Comparison of ENCODE assay signal across 13 mouse cellular contexts in the genomic region with DNA sequence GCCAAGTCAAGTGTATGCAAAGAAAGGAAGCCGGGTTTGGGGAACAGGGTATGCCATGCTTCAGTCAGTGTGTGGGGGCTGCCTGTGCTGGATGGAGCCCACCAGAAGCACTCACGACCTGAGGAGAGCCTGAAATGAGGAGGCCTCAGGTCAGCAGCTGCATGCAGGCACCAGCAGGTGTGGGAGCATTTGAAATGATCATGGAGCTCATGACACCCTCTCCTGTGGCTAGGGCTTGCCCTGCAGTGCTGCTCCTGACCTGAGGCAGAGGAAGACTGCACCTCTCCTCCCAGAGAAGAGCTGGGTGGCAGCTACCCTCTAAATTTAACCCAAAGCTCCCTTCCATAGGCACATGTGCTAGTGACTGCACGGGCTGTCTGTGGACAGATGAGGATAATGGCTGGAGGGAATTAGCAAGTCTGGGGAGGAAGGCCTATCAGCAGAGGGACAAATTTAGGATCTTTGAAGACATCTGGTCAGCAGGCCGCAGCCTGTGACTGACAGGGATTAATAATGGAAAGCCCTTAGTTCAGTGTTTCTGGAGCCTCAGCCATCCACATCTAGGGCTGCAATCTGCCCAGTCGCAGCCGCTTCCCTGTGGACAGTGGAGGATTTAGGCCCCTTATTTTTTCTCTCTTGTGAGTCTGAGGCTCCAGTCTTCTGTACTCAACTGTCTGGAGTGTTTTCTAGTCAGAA.
A peak's percentile ranks its signal among the peaks of the same experiment; 100 is the strongest.
DNase-seq lines count a peak whose midpoint lies in the region; ATAC-seq and TF ChIP-seq lines count a peak whose summit lies in the region.
"Had no signal": no experiment of that assay in that cellular context is flagged by ENCODE, and none has a peak within 500 bp of the region (broad histone marks: within the 10 kb centered on the region; RNA-seq: fewer than 3 reads in every experiment).

No protein-coding gene starts in this region.

- no peaks in the 10 kb centered on the region for H3K9me3 ChIP-seq in forebrain, embryonic 13.5 days (replicated peaks)
- no peaks in the 10 kb centered on the region for H3K9me3 ChIP-seq in hindbrain, postnatal 0 days (ENCODE audit: low read length)
- no peaks in the 10 kb centered on the region for H3K9me3 ChIP-seq in neural tube, embryonic 12.5 days
- H3K9me3 ChIP-seq: kidney, embryonic 15.5 days; limb, embryonic 12.5 days had no signal

- peak overlapping the region; percentile 32; the same call in 1 of the 2 replicates for H3K27ac ChIP-seq in layer of hippocampus, adult 2 months
- H3K27ac ChIP-seq in forebrain, embryonic 13.5 days: peak overlapping the region; percentile 71
- H3K27ac ChIP-seq in hindbrain, postnatal 0 days: peak overlapping the region; percentile 22; the same call in 1 of the 2 replicates
- 0 out of 2 replicates have a peak overlapping the region, but pooled peaks have one; percentile 12 for H3K27ac ChIP-seq in neural tube, embryonic 12.5 days
- H3K27ac ChIP-seq: kidney, embryonic 15.5 days had no signal

- no peak overlapping the region for H3K4me2 ChIP-seq in forebrain, embryonic 13.5 days
- no peak overlapping the region for H3K4me2 ChIP-seq in hindbrain, postnatal 0 days (ENCODE audit: low read depth, low read length)
- H3K4me2 ChIP-seq in neural tube, embryonic 12.5 days (replicated peaks): no peak overlapping the region
- H3K4me2 ChIP-seq: kidney, embryonic 15.5 days; limb, embryonic 12.5 days had no signal

- H3K27me3 ChIP-seq in forebrain, embryonic 13.5 days: no peaks in the 10 kb centered on the region
- H3K27me3 ChIP-seq in hindbrain, postnatal 0 days (ENCODE audit: insufficient read depth, low read length): no peaks in the 10 kb centered on the region
- H3K27me3 ChIP-seq in neural tube, embryonic 12.5 days (replicated peaks): no peaks in the 10 kb centered on the region
- H3K27me3 ChIP-seq: kidney, embryonic 15.5 days; limb, embryonic 12.5 days had no signal

- H3K4me3 ChIP-seq in layer of hippocampus, adult 2 months: no peak overlapping the region
- H3K4me3 ChIP-seq in forebrain, embryonic 13.5 days: no peak overlapping the region
- no peak overlapping the region for H3K4me3 ChIP-seq in hindbrain, postnatal 0 days (ENCODE audit: low read length)
- H3K4me3 ChIP-seq in neural tube, embryonic 12.5 days: no peak overlapping the region
- H3K4me3 ChIP-seq: kidney, embryonic 15.5 days; limb, embryonic 12.5 days had no signal

- TF ChIP-seq CTCF in layer of hippocampus, adult 2 months (conservative IDR thresholded peaks at IDR 0.05): no peak
- TF ChIP-seq CTCF in hindbrain, postnatal 0 days (IDR thresholded peaks at IDR 0.05; ENCODE audit: low read depth): no peak

- no peaks in the 10 kb centered on the region for H3K36me3 ChIP-seq in forebrain, embryonic 13.5 days (ENCODE audit: poor library complexity, severe bottlenecking)
- H3K36me3 ChIP-seq in hindbrain, postnatal 0 days (ENCODE audit: insufficient read depth, low read length): no peaks in the 10 kb centered on the region
- H3K36me3 ChIP-seq in neural tube, embryonic 12.5 days: no peaks in the 10 kb centered on the region
- H3K36me3 ChIP-seq: kidney, embryonic 15.5 days; limb, embryonic 12.5 days had no signal

- ATAC-seq in forebrain, embryonic 13.5 days: peak; percentile 7; the same call in 1 of the 2 replicates
- no peak; the same call in 1 of the 2 replicates for ATAC-seq in hindbrain, postnatal 0 days
- peak; percentile 11; the same call in 1 of the 2 replicates for ATAC-seq in neural tube, embryonic 12.5 days (ENCODE audit: low FRiP score, low read depth)
- ATAC-seq in megakaryocyte, adult 5-6 weeks (ENCODE audit: poor library complexity, severe bottlenecking): no peak
- ATAC-seq: lung, postnatal 0 days had no signal

- peak overlapping the region; percentile 27; the same call in 1 of the 2 replicates for H3K9ac ChIP-seq in forebrain, embryonic 13.5 days
- H3K9ac ChIP-seq in hindbrain, postnatal 0 days (replicated peaks; ENCODE audit: low read length): no peak overlapping the region
- H3K9ac ChIP-seq in neural tube, embryonic 12.5 days: 0 out of 2 replicates have a peak overlapping the region, but pooled peaks have one; percentile 17
- H3K9ac ChIP-seq: kidney, embryonic 15.5 days; limb, embryonic 12.5 days had no signal

- 52% methylated on average over 6 of the region's 6 CpGs for WGBS in forebrain, embryonic 13.5 days
- WGBS in hindbrain, postnatal 0 days: 49% methylated on average over 6 of the region's 6 CpGs
- 57% methylated on average over 6 of the region's 6 CpGs for WGBS in neural tube, embryonic 12.5 days

- no peak for DNase-seq in layer of hippocampus, adult 2 months (ENCODE audit: low spot score in 2 of 2)
- no peak for DNase-seq in layer of hippocampus, postnatal 25 days (ENCODE audit: extremely low spot score in 1 of 2, low spot score in 1 of 2)
- DNase-seq in hindbrain, postnatal 0 days (ENCODE audit: low spot score): no peak
- no peak for DNase-seq in cerebellum, postnatal 4 days (ENCODE audit: low spot score in 2 of 2)
- DNase-seq: cerebellum, postnatal 14 days; heart, postnatal 4 days; thymus, postnatal 25 days had no signal

- H3K4me1 ChIP-seq in forebrain, embryonic 13.5 days: peaks cover 63% of the 10 kb centered on the region
- H3K4me1 ChIP-seq in hindbrain, postnatal 0 days (ENCODE audit: insufficient read depth, low read length): peaks cover 20% of the 10 kb centered on the region; the same call in 1 of the 2 replicates
- H3K4me1 ChIP-seq in neural tube, embryonic 12.5 days: peaks cover 39% of the 10 kb centered on the region

Comparison
In these comparisons a context has a peak if more than half of its experiments do, and no peak if none do; other contexts are left out.
1. H3K27ac ChIP-seq: peak in every context shown above with its lines; median percentile 71 in forebrain, embryonic 13.5 days; 32 in layer of hippocampus, adult 2 months; 22 in hindbrain, postnatal 0 days; 12 in neural tube, embryonic 12.5 days.
2. ATAC-seq: peak in forebrain, embryonic 13.5 days (single experiment) and neural tube, embryonic 12.5 days (single experiment); none in hindbrain, postnatal 0 days (single experiment) and megakaryocyte, adult 5-6 weeks (single experiment).